Mouse (Mus musculus) bone marrow macrophage, adult 2 months (primary cell): ENCODE results near the gene Olfml2a.

Source experiments
- CTCF ChIP-seq: IDR thresholded peaks from 2 replicates; pipeline ENCODE4 v1.5.1; 2012; ENCODE audit warnings: low read depth, mild to moderate bottlenecking, low read length, moderate library complexity
- POLR2A ChIP-seq: IDR thresholded peaks from 2 replicates; pipeline ENCODE4 v1.6.1; 2012; ENCODE audit warnings: mild to moderate bottlenecking, low read depth, low read length, borderline replicate concordance

- TF ChIP-seq POLR2A, result no peak
- TF ChIP-seq CTCF, result no peak
These were observed 67.6 kb downstream of the Olfml2a start for GRCm38 (mm10) chr2:38999381-38999780.
